Mouse (Mus musculus) ES-CJ7 (cell line): ENCODE results near the gene Dusp27.
A peak's percentile ranks its signal among the peaks of the same experiment; 100 is the strongest.

ENCODE experiments used
- DNase-seq: peaks from one replicate; pipeline ENCODE4 v3.0.0; 2011; ENCODE audit warnings: low read depth, low spot score

Dusp27 gene

DNA sequence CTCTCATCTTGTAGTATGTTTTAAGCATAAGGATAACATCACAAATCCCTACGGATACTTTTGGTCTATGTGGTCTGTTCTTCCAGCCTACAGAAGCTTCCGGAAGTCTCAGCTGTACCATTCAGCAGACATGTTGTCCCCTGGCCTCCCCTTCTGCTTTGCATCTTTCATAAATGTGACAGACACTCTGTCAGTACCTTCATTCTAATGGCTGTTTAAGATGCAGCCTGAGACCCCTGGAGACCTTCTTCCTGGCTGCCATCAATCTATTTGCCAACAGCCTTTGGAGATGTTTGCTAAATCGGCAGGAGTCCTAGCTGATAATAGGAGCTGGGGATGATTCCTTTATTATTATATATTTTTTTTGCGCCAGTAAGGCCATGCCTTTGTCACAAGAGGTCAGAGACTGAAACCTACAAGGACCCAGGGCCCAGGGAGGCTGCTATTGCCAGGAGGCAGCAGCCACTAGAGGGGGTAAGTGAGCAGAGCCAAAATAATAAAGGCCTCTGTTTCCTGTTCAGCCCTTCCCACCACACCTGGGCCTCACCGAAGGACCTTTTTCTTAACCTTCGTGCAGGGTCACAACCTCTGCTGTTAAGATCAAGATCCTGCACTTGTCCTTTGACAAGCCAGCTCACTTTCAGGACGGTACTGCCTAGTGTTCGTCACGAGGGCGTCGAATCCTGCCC lies 24.7 kb downstream of the Dusp27 start:
- DNase-seq = peak; percentile 82

DNA sequence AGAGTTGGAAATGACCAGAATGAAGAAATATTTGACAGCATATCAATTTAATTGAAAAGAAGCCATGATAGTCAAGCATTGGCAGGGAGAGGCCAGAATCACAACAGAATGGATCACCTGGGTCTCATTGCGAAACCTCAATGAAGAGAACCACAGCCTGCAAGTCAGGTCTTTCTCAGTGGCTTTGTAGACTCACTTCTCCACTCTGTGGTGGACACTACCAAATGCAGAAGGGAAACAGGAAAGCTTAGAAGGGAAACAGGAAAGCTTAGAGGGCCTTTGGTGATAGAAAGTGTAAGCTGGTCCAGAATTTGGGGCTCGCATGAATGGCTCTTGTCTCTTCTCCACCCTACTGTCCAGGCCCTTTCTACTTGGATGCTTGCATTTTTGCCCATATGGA lies 29.6 kb downstream of the Dusp27 start:
- no peak for DNase-seq

DNA sequence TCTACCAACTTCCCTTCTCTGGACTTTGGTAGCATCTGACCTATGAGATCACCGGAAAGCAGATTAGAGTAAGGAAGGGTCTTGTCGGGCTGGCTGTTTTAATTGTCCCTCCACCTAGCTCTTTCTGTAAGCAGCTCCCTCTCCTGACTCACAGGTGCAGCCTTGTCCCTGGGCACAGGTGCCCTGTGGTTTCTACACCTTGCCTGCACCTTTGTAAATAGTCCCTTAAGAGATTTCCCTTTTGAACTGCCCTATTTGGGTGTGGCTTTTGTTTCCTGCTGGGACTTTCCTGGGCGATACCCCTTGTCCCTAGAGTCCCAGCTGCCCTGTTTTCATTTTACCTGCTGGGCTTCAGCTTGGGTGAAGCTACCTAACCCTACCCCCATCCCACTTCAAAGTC lies 33.3 kb downstream of the Dusp27 start:
- DNase-seq = no peak

- DNase-seq = no peak
Measured at GRCm38 (mm10) chr1:166090306-166090705, 37.4 kb downstream of the Dusp27 start.

DNA sequence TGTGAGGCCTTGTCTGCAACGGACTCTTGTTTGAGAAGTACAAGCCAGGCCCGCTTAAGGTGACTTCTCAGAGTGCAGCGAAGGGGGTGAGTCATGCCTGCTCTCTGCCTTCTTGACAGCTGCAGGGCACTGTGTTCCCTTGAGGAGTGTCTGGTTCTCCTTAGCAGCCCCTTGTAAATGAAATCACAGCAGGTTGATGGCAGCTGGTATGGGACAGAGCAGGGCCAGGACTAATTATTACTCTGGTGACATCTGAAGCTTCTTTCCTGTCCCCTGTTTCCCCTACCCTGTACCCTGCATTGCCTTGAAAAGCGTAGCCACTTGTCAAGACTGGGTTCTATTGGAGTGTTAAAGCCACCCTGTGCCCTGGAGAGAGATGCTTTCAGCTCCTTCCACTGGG lies 38.0 kb downstream of the Dusp27 start:
- no peak for DNase-seq

DNA sequence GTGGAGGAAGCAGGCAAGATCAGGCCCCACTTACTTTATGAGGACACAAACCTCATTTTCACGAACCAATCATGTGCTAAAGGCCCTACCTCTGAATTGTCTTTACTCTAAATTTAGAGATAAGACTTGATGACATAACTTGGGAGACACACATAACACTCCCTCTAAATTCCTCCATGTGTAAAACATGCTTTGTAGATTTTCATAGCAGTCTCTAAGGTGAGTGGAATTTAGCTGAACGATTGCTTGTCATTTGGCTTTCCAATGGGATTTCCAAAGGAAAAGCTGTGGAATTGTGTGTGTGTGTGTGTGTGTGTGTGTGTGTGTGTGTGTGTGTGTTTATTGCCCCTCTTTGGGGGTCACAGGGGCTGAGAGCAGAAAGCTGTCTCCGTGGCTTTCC lies 38.4 kb downstream of the Dusp27 start:
- DNase-seq = no peak

GRCm38 (mm10) chr1:166088446-166089170 lies 39.1 kb downstream of the Dusp27 start:
- DNase-seq = no peak

DNA sequence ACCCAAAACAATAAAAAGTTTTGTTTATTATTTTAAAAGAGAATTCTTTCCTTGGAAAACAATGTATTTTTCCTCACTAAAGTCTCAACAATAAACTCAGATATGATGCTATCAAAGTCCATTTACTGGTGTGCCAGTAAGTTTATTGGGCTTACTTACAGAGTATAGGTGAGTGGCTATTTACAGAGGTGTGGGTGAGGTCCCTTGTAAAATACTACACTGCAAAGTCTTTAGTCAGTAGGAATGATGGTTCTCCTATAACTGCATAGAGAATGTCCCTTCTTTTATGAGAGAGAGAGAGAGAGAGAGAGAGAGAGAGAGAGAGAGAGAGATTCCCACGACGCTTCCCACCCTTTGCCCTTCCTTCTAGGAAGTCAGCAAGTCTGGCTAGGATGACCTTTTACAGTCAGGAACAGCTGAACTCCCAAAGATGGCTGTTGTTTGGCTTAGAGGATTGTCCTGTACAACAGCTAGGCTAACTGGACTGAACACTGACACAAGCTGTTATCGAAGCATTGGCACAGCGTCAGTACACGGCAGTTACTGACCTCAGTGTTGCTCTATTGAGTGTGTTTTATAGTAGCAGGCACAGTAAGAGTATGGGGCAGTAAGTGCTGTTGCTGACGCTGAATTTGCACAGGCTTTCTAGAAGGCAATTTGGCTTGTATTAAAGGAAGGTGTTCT lies 50.5 kb downstream of the Dusp27 start:
- no peak for DNase-seq

- DNase-seq = peak; percentile 23
Measured at GRCm38 (mm10) chr1:166067856-166068440, 59.8 kb downstream of the Dusp27 start.

- no peak for DNase-seq
Measured at GRCm38 (mm10) chr1:166063870-166064269, 63.9 kb downstream of the Dusp27 start.

DNA sequence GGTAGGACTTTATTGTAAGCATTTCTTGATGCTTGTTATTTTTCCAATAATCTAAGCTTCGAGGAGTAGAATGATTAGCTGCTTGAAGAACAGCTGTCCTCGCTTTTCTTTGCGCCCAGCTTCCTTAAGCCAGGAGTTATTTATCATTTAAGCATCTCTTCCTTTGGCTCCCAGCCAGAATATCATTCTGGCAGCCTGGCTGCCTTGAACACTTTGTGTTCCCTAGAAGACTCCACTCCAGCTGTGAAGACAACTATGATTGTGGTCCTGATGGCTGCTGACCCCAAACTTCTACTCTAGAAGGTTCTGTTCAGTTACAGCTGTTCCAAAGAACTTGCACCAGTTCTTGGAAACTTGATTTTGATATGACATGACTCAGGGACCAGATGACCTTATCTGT lies 66.2 kb downstream of the Dusp27 start:
- no peak for DNase-seq

GRCm38 (mm10) chr1:166060406-166060805 lies 67.3 kb downstream of the Dusp27 start:
- DNase-seq = no peak

DNA sequence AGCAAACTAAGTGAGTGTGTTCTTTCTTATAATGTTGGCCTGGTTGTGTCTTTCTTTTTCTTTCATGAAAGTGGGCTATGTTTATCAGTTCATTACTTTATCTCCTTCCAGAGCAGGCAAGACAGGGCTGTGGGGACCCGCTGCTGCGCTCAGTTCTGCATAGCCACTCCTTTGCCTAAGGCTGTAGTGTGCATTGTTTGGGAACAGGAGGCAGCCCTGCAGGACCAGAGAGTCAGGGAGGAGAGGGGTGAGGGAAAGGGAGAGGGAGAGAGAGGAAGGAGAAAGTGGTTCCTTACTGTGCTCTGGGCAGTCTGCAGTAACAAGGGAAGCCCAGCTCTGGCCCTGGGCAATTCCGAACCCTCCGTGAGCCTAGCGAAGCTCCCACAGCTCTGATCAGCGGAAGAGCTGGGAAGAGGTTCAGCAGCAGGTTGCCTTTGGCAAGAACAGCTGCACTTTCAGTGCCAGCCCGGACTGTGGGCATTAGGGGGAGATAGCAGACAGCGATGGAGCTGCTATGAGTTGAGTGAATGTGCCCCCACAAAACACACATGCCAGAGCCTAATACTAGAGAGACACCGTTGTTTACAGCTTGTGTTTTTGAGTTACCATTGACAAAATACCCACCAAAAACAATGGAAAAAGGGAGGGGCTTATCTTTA lies 71.5 kb downstream of the Dusp27 start:
- DNase-seq = peak; percentile 75

DNA sequence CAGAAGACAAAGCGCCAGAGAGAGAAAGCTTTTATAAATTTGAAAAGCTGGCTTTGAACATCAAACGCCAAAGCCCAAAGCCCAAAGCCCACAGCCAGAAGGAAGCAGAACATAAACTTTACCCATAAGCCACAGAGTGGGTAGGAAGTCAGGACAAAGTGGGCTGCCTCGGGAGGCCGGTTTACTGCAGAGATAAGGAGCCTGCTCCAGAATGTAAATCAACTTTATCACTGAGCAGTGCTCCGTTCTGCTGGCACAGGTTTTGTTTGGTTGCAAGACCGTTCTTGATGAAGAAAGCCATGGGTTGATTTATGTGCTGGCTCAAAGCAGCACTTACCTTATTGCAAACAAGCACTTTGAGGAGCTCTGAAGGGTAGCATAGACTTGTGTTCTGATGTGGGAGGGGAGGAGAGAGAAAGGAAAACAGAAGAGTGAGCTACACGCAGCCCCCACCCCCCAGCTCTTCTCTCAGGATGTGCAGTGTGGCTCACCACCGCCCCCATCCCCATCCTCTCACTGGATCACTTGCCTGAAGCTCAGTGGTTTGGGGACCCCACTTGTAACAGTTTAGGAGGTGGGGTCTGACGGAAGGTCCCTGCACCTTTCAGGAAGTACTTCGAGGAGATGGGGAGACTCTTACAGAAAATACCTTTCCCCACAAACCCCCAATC lies 74.3 kb downstream of the Dusp27 start:
- no peak for DNase-seq

DNA sequence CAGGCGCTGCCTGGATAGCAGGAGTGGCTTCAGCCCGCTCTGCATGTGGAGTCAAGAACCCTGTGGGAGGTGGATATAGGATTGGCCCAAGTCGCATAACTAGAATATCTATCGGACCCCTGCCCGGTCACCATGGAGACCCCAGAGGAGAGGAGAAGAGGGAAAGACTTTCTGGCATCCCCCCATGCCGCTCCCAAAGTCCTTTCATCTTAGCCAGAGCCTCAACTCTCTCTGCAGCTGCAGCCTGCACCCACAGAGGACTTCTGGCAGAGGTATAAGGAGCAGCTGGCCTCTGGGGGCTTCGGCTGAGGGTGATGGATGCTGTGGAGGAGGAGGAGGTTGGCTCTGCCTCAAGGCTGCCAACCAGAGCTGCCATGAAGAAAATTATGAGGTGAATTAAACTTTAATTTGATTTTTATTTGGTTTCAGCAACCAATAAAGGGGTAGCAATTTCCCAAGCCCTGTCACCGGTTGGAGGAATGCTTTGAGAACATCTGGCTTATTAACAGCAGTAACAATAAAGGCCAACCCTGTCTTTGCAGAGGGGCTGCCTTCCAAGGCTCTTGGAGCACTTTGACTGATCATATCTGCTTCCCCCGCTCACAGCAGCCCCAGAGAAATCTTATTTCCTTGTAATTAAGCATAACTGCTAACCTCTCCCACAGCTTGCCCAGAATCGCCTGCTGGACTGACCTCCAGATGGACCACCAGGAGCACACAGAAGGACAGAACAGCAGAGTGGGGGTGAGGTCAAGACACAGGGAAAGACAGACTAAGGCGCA lies 78.5 kb downstream of the Dusp27 start:
- peak; percentile 50 for DNase-seq

DNA sequence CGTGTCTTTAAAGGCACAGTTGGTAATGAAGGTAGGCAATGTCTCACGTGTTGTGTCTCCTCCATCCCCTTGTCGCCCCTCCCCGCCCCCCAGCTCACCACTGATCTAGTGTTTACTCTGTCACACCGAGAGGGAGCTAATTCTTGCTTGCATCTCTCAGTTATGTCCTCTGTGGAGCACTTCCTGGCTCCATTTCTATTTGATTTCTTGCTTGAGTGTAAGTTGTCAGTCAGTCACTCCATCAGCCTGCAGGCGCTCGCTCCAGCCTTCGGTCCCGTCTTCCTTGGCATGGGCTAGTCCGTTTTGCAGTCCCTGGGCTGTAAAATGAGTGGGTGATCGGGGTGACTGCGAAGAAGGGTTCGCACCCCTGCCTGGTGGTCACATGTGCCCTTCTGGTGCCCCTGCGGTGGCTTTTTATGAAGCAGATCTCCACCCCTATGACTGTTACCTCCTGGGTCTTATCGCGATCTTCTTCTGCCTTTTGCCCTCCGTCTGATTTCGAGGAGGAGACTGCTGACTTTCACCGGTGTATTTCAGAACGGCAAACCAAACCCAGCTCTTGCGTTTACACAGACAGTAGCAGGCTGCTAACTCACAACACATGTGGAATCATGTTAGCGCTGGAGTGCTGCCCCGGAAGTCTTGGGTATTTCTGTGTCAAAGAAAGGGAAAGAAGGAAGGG lies 79.4 kb downstream of the Dusp27 start:
- DNase-seq = peak; percentile 25
